10 mouse cellular contexts compared by ENCODE assay signal in the genomic region with DNA sequence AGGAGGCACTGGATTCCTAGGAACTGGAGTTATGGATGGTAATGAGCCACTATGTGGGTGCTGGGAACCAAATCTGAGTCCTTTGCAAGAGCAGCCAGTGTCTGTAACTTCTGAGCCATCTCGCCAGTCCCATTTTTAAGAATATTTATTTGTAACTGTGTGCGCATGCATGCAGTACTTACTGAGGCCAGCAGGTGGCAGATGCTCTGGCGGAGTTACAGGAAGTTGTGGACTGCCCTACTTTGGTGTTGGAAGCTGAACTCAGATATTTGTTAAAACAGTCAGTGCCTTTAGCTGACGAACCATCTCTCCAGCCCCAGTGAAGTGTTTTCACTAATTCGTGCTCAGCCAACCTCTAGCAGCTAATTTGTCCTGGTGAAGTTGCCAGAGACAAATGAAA. TPM values are rescaled to one million over a fixed set of nuclear protein-coding genes. Genes with fewer than 3 reads are reported as not detected.
DNase-seq lines count a peak whose midpoint lies in the region; ATAC-seq and TF ChIP-seq lines count a peak whose summit lies in the region.
"Had no signal": no experiment of that assay in that cellular context is flagged by ENCODE, and none has a peak within 500 bp of the region (broad histone marks: within the 10 kb centered on the region; RNA-seq: fewer than 3 reads in every experiment).

No protein-coding gene starts in this region.

- H3K9ac ChIP-seq in hindbrain, embryonic 12.5 days: no peak overlapping the region
- H3K9ac ChIP-seq: embryonic facial prominence, embryonic 13.5 days; liver, embryonic 15.5 days had no signal

- H3K27ac ChIP-seq in hindbrain, embryonic 10.5 days: no peak overlapping the region
- H3K27ac ChIP-seq in hindbrain, embryonic 12.5 days: no peak overlapping the region
- no peak overlapping the region for H3K27ac ChIP-seq in testis, adult 2 months (ENCODE audit: control insufficient read depth, insufficient read depth, low read depth, low read length)
- H3K27ac ChIP-seq: embryonic facial prominence, embryonic 13.5 days; liver, embryonic 15.5 days had no signal

- H3K36me3 ChIP-seq in hindbrain, embryonic 10.5 days: no peaks in the 10 kb centered on the region
- no peaks in the 10 kb centered on the region for H3K36me3 ChIP-seq in hindbrain, embryonic 12.5 days
- H3K36me3 ChIP-seq in testis, adult 2 months (ENCODE audit: control insufficient read depth, insufficient read depth, low read length): no peaks in the 10 kb centered on the region
- H3K36me3 ChIP-seq: embryonic facial prominence, embryonic 13.5 days; liver, embryonic 15.5 days had no signal

- DNase-seq in hindbrain, embryonic 10.5 days (ENCODE audit: low spot score): peak; percentile 53
- no peak for DNase-seq in testis, postnatal 10 days (ENCODE audit: low spot score)
- DNase-seq in hindlimb bud, embryonic 11.5 days (ENCODE audit: extremely low spot score, low read depth, low spot score): peak; percentile 12
- DNase-seq in ovary, postnatal 14 days (ENCODE audit: low spot score): no peak
- no peak for DNase-seq in MN1 (ENCODE audit: low spot score)
- DNase-seq in urinary bladder, adult 2 months (ENCODE audit: low spot score): no peak

- peaks cover 13% of the 10 kb centered on the region for H3K4me1 ChIP-seq in hindbrain, embryonic 10.5 days (replicated peaks)
- 0 out of 2 replicates have a peak, but pooled peaks cover 2% of the 10 kb centered on the region for H3K4me1 ChIP-seq in hindbrain, embryonic 12.5 days
- H3K4me1 ChIP-seq in testis, adult 2 months (ENCODE audit: control insufficient read depth, insufficient read depth, low read length): peaks cover 2% of the 10 kb centered on the region
- H3K4me1 ChIP-seq: embryonic facial prominence, embryonic 13.5 days; liver, embryonic 15.5 days had no signal

- WGBS in hindbrain, embryonic 10.5 days: 73% methylated on average over 5 of the region's 5 CpGs
- 67% methylated on average over 5 of the region's 5 CpGs for WGBS in hindbrain, embryonic 12.5 days

- H3K9me3 ChIP-seq in hindbrain, embryonic 10.5 days: no peaks in the 10 kb centered on the region
- no peaks in the 10 kb centered on the region; the same call in 1 of the 2 replicates for H3K9me3 ChIP-seq in hindbrain, embryonic 12.5 days (replicated peaks)
- H3K9me3 ChIP-seq: embryonic facial prominence, embryonic 13.5 days; liver, embryonic 15.5 days had no signal

- no peak for ATAC-seq in hindbrain, embryonic 12.5 days (ENCODE audit: low FRiP score)

- no peaks in the 10 kb centered on the region for H3K27me3 ChIP-seq in hindbrain, embryonic 10.5 days (ENCODE audit: insufficient read depth, poor library complexity, severe bottlenecking)
- H3K27me3 ChIP-seq in hindbrain, embryonic 12.5 days: 0 out of 2 replicates have a peak, but pooled peaks cover 3% of the 10 kb centered on the region
- no peaks in the 10 kb centered on the region for H3K27me3 ChIP-seq in testis, adult 2 months (ENCODE audit: control insufficient read depth, insufficient read depth, low read length)
- H3K27me3 ChIP-seq: embryonic facial prominence, embryonic 13.5 days; liver, embryonic 15.5 days had no signal

- TF ChIP-seq POLR2A in testis, adult 2 months (IDR thresholded peaks at IDR 0.05; ENCODE audit: control insufficient read depth, low read depth, low read length): no peak

- H3K4me2 ChIP-seq in hindbrain, embryonic 12.5 days (replicated peaks): no peak overlapping the region
- H3K4me2 ChIP-seq: embryonic facial prominence, embryonic 13.5 days; liver, embryonic 15.5 days had no signal

- peak; percentile 81; the same call in 1 of the 2 replicates for TF ChIP-seq CTCF in testis, adult 2 months (IDR thresholded peaks at IDR 0.05; ENCODE audit: control insufficient read depth, insufficient read depth, insufficient replicate concordance, low read depth, low read length)

- no peak overlapping the region for H3K4me3 ChIP-seq in hindbrain, embryonic 10.5 days
- no peak overlapping the region for H3K4me3 ChIP-seq in hindbrain, embryonic 12.5 days
- H3K4me3 ChIP-seq in testis, adult 2 months (ENCODE audit: control insufficient read depth, low read depth, low read length): no peak overlapping the region
- H3K4me3 ChIP-seq: embryonic facial prominence, embryonic 13.5 days; liver, embryonic 15.5 days had no signal

RNA-seq across cellular contexts. Expression of gene Nphp4, which starts 51.6 kb away (rescaled TPM):
- 7.3 and 9.9 TPM in 2 replicates for polyA plus RNA-seq in hindbrain, embryonic 10.5 days (2016; fragmentation: Nextera tagmentation; extraction: Ambion mirVana)
- polyA plus RNA-seq in hindbrain, embryonic 12.5 days (2016; fragmentation: Nextera tagmentation; extraction: Ambion mirVana): 7.5 and 8.9 TPM in 2 replicates
- 15.3 and 17.3 TPM in 2 replicates for polyA plus RNA-seq in testis, adult 2 months (2012; rRNA removed)
- 1.2 and 1.6 TPM in 2 replicates for polyA plus RNA-seq in urinary bladder, adult 2 months (2012; rRNA removed)

RNA-seq across cellular contexts. Expression of gene Kcnab2, which starts 52.7 kb away (rescaled TPM):
- polyA plus RNA-seq in hindbrain, embryonic 10.5 days (2016; fragmentation: Nextera tagmentation; extraction: Ambion mirVana): 11.6 and 16.0 TPM in 2 replicates
- 17.5 and 19.3 TPM in 2 replicates for polyA plus RNA-seq in hindbrain, embryonic 12.5 days (2016; fragmentation: Nextera tagmentation; extraction: Ambion mirVana)
- 16.7 and 18.3 TPM in 2 replicates for polyA plus RNA-seq in testis, adult 2 months (2012; rRNA removed)
- 1.8 and 2.7 TPM in 2 replicates for polyA plus RNA-seq in urinary bladder, adult 2 months (2012; rRNA removed)

Comparison
In these comparisons a context has a peak if more than half of its experiments do, and no peak if none do; other contexts are left out.
1. DNase-seq: peak in hindbrain, embryonic 10.5 days (single experiment) and hindlimb bud, embryonic 11.5 days (single experiment); none in testis, postnatal 10 days (single experiment), ovary, postnatal 14 days (single experiment), MN1 (single experiment) and urinary bladder, adult 2 months (single experiment).